ENCODE assay signal across 7 mouse cellular contexts in genomic region chr11:57644245-57645017, GRCm38 (mm10). TPM values are rescaled to one million over a fixed set of nuclear protein-coding genes. Genes with fewer than 3 reads are reported as not detected.
A peak's percentile ranks its signal among the peaks of the same experiment; 100 is the strongest.
DNase-seq lines count a peak whose midpoint lies in the region; ATAC-seq and TF ChIP-seq lines count a peak whose summit lies in the region.

No protein-coding gene starts in this region.

- DNase-seq in B cell, adult 2 months, result peak; percentile 61 to 64
- peak; percentile 45 to 51 for DNase-seq in left cerebral cortex, postnatal 14 days (ENCODE audit: low spot score in 2 of 2)
- DNase-seq in spleen, postnatal 36 days (ENCODE audit: low spot score in 2 of 2), result peak; percentile 58 to 59

- under 1% methylated on average over 30 of the region's 30 CpGs for WGBS in embryonic facial prominence, embryonic 12.5 days
- WGBS in heart, embryonic 15.5 days, result under 1% methylated on average over 30 of the region's 30 CpGs

- no peaks in the 10 kb centered on the region for H3K9me3 ChIP-seq in E14TG2a.4 (ENCODE audit: low read length)
- no peaks in the 10 kb centered on the region for H3K9me3 ChIP-seq in embryonic facial prominence, embryonic 12.5 days
- H3K9me3 ChIP-seq in heart, embryonic 15.5 days (replicated peaks), result no peaks in the 10 kb centered on the region
- no peaks in the 10 kb centered on the region for H3K9me3 ChIP-seq in megakaryocyte, embryonic 14.5 days

- ATAC-seq in embryonic facial prominence, embryonic 12.5 days (ENCODE audit: insufficient number of reproducible peaks, insufficient read depth, low FRiP score, low TSS enrichment), result peak; percentile 61
- peak; percentile 51 for ATAC-seq in heart, embryonic 15.5 days (replicated peaks; ENCODE audit: insufficient number of reproducible peaks, insufficient read depth, low FRiP score, low read depth)

- peaks cover 33% of the 10 kb centered on the region for H3K27me3 ChIP-seq in E14TG2a.4 (ENCODE audit: insufficient read depth, low read length)
- no peaks in the 10 kb centered on the region for H3K27me3 ChIP-seq in embryonic facial prominence, embryonic 12.5 days
- H3K27me3 ChIP-seq in heart, embryonic 15.5 days, result no peaks in the 10 kb centered on the region
- H3K27me3 ChIP-seq in megakaryocyte, embryonic 14.5 days (replicated peaks), result peaks cover 65% of the 10 kb centered on the region

- H3K27ac ChIP-seq in embryonic facial prominence, embryonic 12.5 days, result peak overlapping the region; percentile 66; the same call in 1 of the 2 replicates
- peak overlapping the region; percentile 84 for H3K27ac ChIP-seq in heart, embryonic 15.5 days

- H3K36me3 ChIP-seq in E14TG2a.4 (ENCODE audit: insufficient read depth, low read length), result no peaks in the 10 kb centered on the region; the same call in 1 of the 2 replicates
- no peaks in the 10 kb centered on the region for H3K36me3 ChIP-seq in embryonic facial prominence, embryonic 12.5 days
- H3K36me3 ChIP-seq in heart, embryonic 15.5 days, result no peaks in the 10 kb centered on the region
- H3K36me3 ChIP-seq in megakaryocyte, embryonic 14.5 days (replicated peaks; ENCODE audit: low read length), result no peaks in the 10 kb centered on the region

- no peak for TF ChIP-seq CTCF in E14TG2a.4 (conservative IDR thresholded peaks at IDR 0.05; ENCODE audit: low read length)

- peak overlapping the region; percentile 78 for H3K4me2 ChIP-seq in embryonic facial prominence, embryonic 12.5 days (replicated peaks)
- peak overlapping the region; percentile 99 for H3K4me2 ChIP-seq in heart, embryonic 15.5 days

- peak overlapping the region; percentile 90 for H3K4me3 ChIP-seq in E14TG2a.4 (replicated peaks; ENCODE audit: low read length)
- H3K4me3 ChIP-seq in embryonic facial prominence, embryonic 12.5 days, result peak overlapping the region; percentile 80
- H3K4me3 ChIP-seq in heart, embryonic 15.5 days, result peak overlapping the region; percentile 80
- peak overlapping the region; percentile 93 for H3K4me3 ChIP-seq in megakaryocyte, embryonic 14.5 days (replicated peaks)

- H3K9ac ChIP-seq in embryonic facial prominence, embryonic 12.5 days, result peak overlapping the region; percentile 86
- peak overlapping the region; percentile 84 for H3K9ac ChIP-seq in heart, embryonic 15.5 days

- peaks cover 34% of the 10 kb centered on the region for H3K4me1 ChIP-seq in E14TG2a.4 (replicated peaks; ENCODE audit: low read depth, low read length)
- H3K4me1 ChIP-seq in embryonic facial prominence, embryonic 12.5 days, result peaks cover 36% of the 10 kb centered on the region
- H3K4me1 ChIP-seq in heart, embryonic 15.5 days (replicated peaks), result peaks cover 16% of the 10 kb centered on the region
- peaks cover 19% of the 10 kb centered on the region for H3K4me1 ChIP-seq in megakaryocyte, embryonic 14.5 days

- intact Hi-C loops in left cerebral cortex, postnatal 14 days (cut with DNase I), result loop anchor here (5.0 kb wide), 3 partner anchors 38 to 133 kb away; no protein-coding TSS in a partner anchor

RNA-seq across cellular contexts. Expression of gene Galnt10, which starts 0.8 kb away (rescaled TPM):
- 34.3 and 36.2 TPM in 2 replicates for polyA plus RNA-seq in embryonic facial prominence, embryonic 12.5 days (2016; fragmentation: Nextera tagmentation; extraction: Ambion mirVana)
- 8.9 and 13.1 TPM in 2 replicates for polyA plus RNA-seq in heart, embryonic 15.5 days (2015; fragmentation: Nextera tagmentation; extraction: Ambion mirVana)
- total RNA-seq in left cerebral cortex, postnatal 14 days (2021), result 1 to 10 TPM; 7.6 to 8.8 TPM
- polyA plus RNA-seq in megakaryocyte, embryonic 14.5 days (2012; ENCODE audit: insufficient read depth, low replicate concordance), result 0.74 and 2.0 TPM in 2 replicates

Comparison
In these comparisons a context has a peak if more than half of its experiments do, and no peak if none do; other contexts are left out.
1. Peak in every context shown above with its lines: DNase-seq, ATAC-seq, H3K4me3 ChIP-seq and H3K27ac ChIP-seq.